15 mouse cellular contexts compared by ENCODE assay signal in genomic region chr11:60197998-60198619, GRCm38 (mm10). TPM values are rescaled to one million over a fixed set of nuclear protein-coding genes. Genes with fewer than 3 reads are reported as not detected.
DNase-seq lines count a peak whose midpoint lies in the region; ATAC-seq and TF ChIP-seq lines count a peak whose summit lies in the region.
"Had no signal": no experiment of that assay in that cellular context is flagged by ENCODE, and none has a peak within 500 bp of the region (broad histone marks: within the 10 kb centered on the region; RNA-seq: fewer than 3 reads in every experiment).

No protein-coding gene starts in this region.

- TF ChIP-seq CTCF in lung, embryonic 14.5 days (IDR thresholded peaks at IDR 0.05; ENCODE audit: low read depth), result no peak

- H3K27me3 ChIP-seq in forebrain, embryonic 15.5 days, result no peaks in the 10 kb centered on the region
- H3K27me3 ChIP-seq in forebrain, embryonic 11.5 days (ENCODE audit: control insufficient read depth, insufficient read depth, low read length), result no peaks in the 10 kb centered on the region
- no peaks in the 10 kb centered on the region for H3K27me3 ChIP-seq in lung, embryonic 14.5 days (ENCODE audit: insufficient read depth, low read length)
- H3K27me3 ChIP-seq in limb, embryonic 13.5 days, result no peaks in the 10 kb centered on the region

- peak overlapping the region; percentile 47 for H3K27ac ChIP-seq in forebrain, embryonic 15.5 days (replicated peaks)
- no peak overlapping the region for H3K27ac ChIP-seq in forebrain, embryonic 11.5 days (ENCODE audit: low read depth, low read length)
- peak overlapping the region; percentile 8; the same call in 1 of the 2 replicates for H3K27ac ChIP-seq in lung, embryonic 14.5 days (ENCODE audit: low read depth)
- H3K27ac ChIP-seq in limb, embryonic 13.5 days, result peak overlapping the region; percentile 40; the same call in 1 of the 2 replicates
- H3K27ac ChIP-seq: liver, embryonic 14.5 days; macrophage had no signal

- H3K9me3 ChIP-seq in forebrain, embryonic 15.5 days, result no peaks in the 10 kb centered on the region
- H3K9me3 ChIP-seq in forebrain, embryonic 11.5 days (ENCODE audit: control insufficient read depth, low read length), result peaks cover 3% of the 10 kb centered on the region; the same call in 1 of the 2 replicates
- peaks cover 7% of the 10 kb centered on the region; the same call in 1 of the 2 replicates for H3K9me3 ChIP-seq in lung, embryonic 14.5 days (ENCODE audit: low read depth, low read length)
- peaks cover 13% of the 10 kb centered on the region for H3K9me3 ChIP-seq in limb, embryonic 13.5 days

- no peak overlapping the region for H3K4me2 ChIP-seq in forebrain, embryonic 15.5 days (replicated peaks)
- no peak overlapping the region for H3K4me2 ChIP-seq in forebrain, embryonic 11.5 days (ENCODE audit: low read depth, low read length, severe bottlenecking)
- no peak overlapping the region for H3K4me2 ChIP-seq in lung, embryonic 14.5 days
- no peak overlapping the region for H3K4me2 ChIP-seq in limb, embryonic 13.5 days (replicated peaks)
- H3K4me2 ChIP-seq: heart, embryonic 11.5 days had no signal

- no peak for DNase-seq in forebrain, embryonic 11.5 days (ENCODE audit: low spot score)
- DNase-seq in lung, embryonic 14.5 days, result no peak
- DNase-seq in lung, postnatal 36 days, result no peak
- DNase-seq in adrenal gland, postnatal 25 days, result peak; percentile 18
- no peak for DNase-seq in right cerebral cortex, adult 18-20 months
- DNase-seq: kidney, postnatal 4 days; spleen, adult 18-20 months had no signal

- peaks cover 21% of the 10 kb centered on the region for H3K4me1 ChIP-seq in forebrain, embryonic 15.5 days
- no peaks in the 10 kb centered on the region for H3K4me1 ChIP-seq in forebrain, embryonic 11.5 days (replicated peaks; ENCODE audit: control insufficient read depth, insufficient read depth, low read length)
- no peaks in the 10 kb centered on the region for H3K4me1 ChIP-seq in lung, embryonic 14.5 days (ENCODE audit: insufficient read depth)
- peaks cover 4% of the 10 kb centered on the region for H3K4me1 ChIP-seq in limb, embryonic 13.5 days

- H3K9ac ChIP-seq in forebrain, embryonic 15.5 days (replicated peaks), result no peak overlapping the region
- no peak overlapping the region for H3K9ac ChIP-seq in forebrain, embryonic 11.5 days (ENCODE audit: low read length)
- H3K9ac ChIP-seq in lung, embryonic 14.5 days, result no peak overlapping the region
- H3K9ac ChIP-seq in limb, embryonic 13.5 days, result peak overlapping the region; percentile 2; the same call in 1 of the 2 replicates
- H3K9ac ChIP-seq: liver, embryonic 14.5 days had no signal

- no peak for ATAC-seq in forebrain, embryonic 15.5 days (replicated peaks)
- no peak for ATAC-seq in forebrain, embryonic 11.5 days (replicated peaks; ENCODE audit: low FRiP score)
- no peak for ATAC-seq in lung, embryonic 14.5 days (ENCODE audit: insufficient read depth)
- ATAC-seq in limb, embryonic 13.5 days (ENCODE audit: low FRiP score, low read depth), result no peak
- ATAC-seq in erythroblast, adult 5-6 weeks (replicated peaks; ENCODE audit: low FRiP score, poor library complexity, severe bottlenecking), result no peak
- ATAC-seq: CD4-positive, CD25-positive, alpha-beta regulatory T cell, adult 4 months; inflammation-experienced regulatory T-cells, adult 6 months had no signal

- H3K36me3 ChIP-seq in forebrain, embryonic 15.5 days, result peaks cover 65% of the 10 kb centered on the region
- H3K36me3 ChIP-seq in forebrain, embryonic 11.5 days (ENCODE audit: control insufficient read depth, insufficient read depth, low read length), result peaks cover 13% of the 10 kb centered on the region
- H3K36me3 ChIP-seq in lung, embryonic 14.5 days (ENCODE audit: insufficient read depth), result peaks cover 95% of the 10 kb centered on the region
- H3K36me3 ChIP-seq in limb, embryonic 13.5 days, result peaks cover 94% of the 10 kb centered on the region

- no peak overlapping the region for H3K4me3 ChIP-seq in forebrain, embryonic 15.5 days
- no peak overlapping the region for H3K4me3 ChIP-seq in forebrain, embryonic 11.5 days (ENCODE audit: low read depth, low read length)
- H3K4me3 ChIP-seq in lung, embryonic 14.5 days (ENCODE audit: low read depth, low read length), result no peak overlapping the region
- H3K4me3 ChIP-seq in limb, embryonic 13.5 days, result no peak overlapping the region

- 71% methylated on average over 24 of the region's 24 CpGs for WGBS in forebrain, embryonic 15.5 days
- 83% methylated on average over 24 of the region's 24 CpGs for WGBS in forebrain, embryonic 11.5 days
- 73% methylated on average over 24 of the region's 24 CpGs for WGBS in lung, embryonic 14.5 days
- 80% methylated on average over 24 of the region's 24 CpGs for WGBS in limb, embryonic 13.5 days

RNA-seq across cellular contexts. Expression of gene Srebf1, which starts 24.3 kb away (rescaled TPM):
- 48.2 and 52.7 TPM in 2 replicates for polyA plus RNA-seq in forebrain, embryonic 15.5 days (2015; fragmentation: Nextera tagmentation; extraction: Ambion mirVana)
- 63.9 and 68.7 TPM in 2 replicates for polyA plus RNA-seq in forebrain, embryonic 11.5 days (2014; fragmentation: Nextera tagmentation; extraction: Ambion mirVana)
- 73.9 and 77.2 TPM in 2 replicates for polyA plus RNA-seq in lung, embryonic 14.5 days (2014; fragmentation: Nextera tagmentation; extraction: Ambion mirVana)
- 125 and 160 TPM in 2 replicates for total RNA-seq in adrenal gland, postnatal 25 days (2021)
- polyA plus RNA-seq in limb, embryonic 13.5 days (2015; fragmentation: Nextera tagmentation; extraction: Ambion mirVana), result 64.5 and 65.7 TPM in 2 replicates
- total RNA-seq in erythroblast, adult 5-6 weeks (2015; ENCODE audit: low replicate concordance), result 1.3 and 13.0 TPM in 2 replicates
- 4.6 and 12.2 TPM in 2 replicates for total RNA-seq in erythroblast, adult 5-6 weeks (2017; ENCODE audit: low replicate concordance)
